Mouse (Mus musculus) brain, embryonic 14.5 days (tissue): ENCODE measurements around the gene Smndc1.

Experiments
- CTCF ChIP-seq: fragments of 200-500 bp; IDR thresholded peaks from 2 replicates; pipeline ENCODE4 v1.5.1; 2012; ENCODE audit warnings: inconsistent platforms, mild to moderate bottlenecking, moderate library complexity, borderline replicate concordance; ENCODE audit not compliant: insufficient read depth, insufficient read length; ENCODE audit errors: extremely low read depth
- POLR2A ChIP-seq: fragments of 200-500 bp; IDR thresholded peaks from 2 replicates; pipeline ENCODE4 v1.6.1; 2012; ENCODE audit warnings: mild to moderate bottlenecking, inconsistent platforms, borderline replicate concordance; ENCODE audit not compliant: poor library complexity, insufficient read depth, insufficient read length, severe bottlenecking; ENCODE audit errors: extremely low read depth

GRCm38 (mm10) chr19:53412149-53412848, 21.9 kb upstream of the Smndc1 start:
- no peak for TF ChIP-seq CTCF
- no peak for TF ChIP-seq POLR2A
